Mouse (Mus musculus) frontal cortex, adult (tissue): ENCODE measurements around the gene Tgfb1.

ENCODE experiments used
- ATAC-seq: cut with Nextera tagmentation; 2 replicates; pipeline ENCODE4 v1.9.2; 2017; ENCODE audit warnings: mild to moderate bottlenecking, moderate library complexity, mixed read lengths; ENCODE audit not compliant: low TSS enrichment

Gene Tgfb1

DNA sequence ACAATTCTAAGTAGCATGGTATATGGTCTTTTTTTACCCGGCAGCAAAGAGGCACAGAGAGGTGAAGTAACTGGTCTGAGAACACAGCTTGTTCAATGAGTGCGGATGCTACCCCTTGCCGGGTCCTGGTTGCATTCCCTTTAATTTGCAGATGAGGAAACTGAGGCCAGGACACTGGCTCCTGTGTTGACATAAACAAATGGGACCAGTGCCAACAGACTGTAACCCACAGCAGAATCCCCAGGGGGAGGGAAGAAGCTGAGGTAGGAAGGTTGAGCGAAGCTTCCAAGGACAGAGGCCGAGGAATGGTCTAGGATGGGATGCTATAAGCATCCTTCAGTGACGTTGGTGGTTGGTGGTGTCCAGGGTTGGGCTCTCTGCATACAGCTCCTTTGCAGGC is 11.4 kb upstream of the Tgfb1 start:
- no peak for ATAC-seq

DNA sequence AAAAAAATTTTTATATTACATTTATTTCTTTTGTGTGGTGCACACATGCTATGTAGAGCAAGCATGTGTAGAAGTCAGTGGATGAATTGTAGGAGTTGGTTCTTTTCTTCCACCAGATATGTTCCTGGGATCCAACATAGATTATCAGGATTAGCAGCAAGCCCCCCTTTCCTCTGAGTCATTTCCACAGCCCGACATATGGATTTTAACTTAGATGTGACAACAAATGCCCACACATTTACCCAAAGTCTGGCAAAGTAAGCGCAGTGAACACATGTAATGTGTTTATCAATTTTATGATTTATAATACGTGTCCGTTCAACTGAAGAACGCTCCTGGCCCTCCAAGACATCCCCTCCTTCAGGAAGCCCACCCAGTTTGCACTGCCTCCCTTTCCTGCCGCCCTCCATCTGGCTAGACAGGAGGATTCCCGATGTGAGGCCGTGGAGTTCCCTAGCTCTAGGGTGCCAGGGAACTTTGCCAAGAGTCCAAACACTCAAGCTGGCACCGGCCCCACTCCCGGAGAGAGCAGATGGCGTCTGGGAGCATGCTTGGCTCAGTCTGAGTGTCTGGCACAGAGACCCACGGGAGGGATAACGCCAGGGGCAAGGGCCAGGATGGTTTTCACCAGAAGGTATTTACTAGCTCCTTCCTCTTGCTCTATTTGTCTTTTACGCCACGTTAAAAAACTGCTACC is 10.6 kb upstream of the Tgfb1 start:
- ATAC-seq, result peak; percentile 42

DNA sequence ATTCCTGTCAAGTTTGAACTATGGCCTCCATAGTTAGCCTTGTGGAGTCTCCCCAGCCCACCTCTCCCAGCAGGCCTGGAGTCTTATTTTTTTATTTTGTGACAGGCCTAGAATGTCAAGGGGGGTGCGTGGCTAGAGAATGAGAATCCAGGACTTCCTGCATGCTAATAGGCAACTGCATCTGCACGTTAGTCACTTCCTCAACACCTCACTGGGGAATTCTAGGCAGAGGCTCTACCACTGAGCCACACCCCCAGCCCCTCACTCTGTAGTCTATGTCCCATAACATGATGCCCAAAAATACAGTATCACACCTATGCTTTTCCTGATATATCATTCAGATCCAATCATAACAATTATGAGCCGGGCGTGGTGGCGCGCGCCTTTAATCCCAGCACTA is 9.8 kb upstream of the Tgfb1 start:
- ATAC-seq, result no peak

DNA sequence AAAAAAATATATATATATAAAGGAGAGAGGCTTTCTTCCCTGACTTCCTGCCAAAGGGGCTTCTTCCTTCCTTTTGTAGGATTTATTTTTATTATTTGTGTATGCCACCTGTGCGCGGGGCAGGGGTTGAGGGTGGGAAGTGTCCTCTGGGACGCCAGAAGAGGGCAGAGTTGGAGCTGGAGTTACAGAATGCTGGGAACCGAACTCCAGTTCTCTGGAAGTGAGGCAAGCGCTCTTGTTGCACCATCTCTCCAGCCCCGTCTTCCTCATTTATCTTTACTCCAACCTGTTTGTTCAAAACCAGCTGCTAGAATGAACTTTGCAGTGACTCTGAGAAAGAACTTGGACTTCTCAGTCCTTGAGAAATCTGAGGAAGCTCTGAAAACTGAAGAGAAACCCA is 6.8 kb upstream of the Tgfb1 start:
- ATAC-seq, result no peak

DNA sequence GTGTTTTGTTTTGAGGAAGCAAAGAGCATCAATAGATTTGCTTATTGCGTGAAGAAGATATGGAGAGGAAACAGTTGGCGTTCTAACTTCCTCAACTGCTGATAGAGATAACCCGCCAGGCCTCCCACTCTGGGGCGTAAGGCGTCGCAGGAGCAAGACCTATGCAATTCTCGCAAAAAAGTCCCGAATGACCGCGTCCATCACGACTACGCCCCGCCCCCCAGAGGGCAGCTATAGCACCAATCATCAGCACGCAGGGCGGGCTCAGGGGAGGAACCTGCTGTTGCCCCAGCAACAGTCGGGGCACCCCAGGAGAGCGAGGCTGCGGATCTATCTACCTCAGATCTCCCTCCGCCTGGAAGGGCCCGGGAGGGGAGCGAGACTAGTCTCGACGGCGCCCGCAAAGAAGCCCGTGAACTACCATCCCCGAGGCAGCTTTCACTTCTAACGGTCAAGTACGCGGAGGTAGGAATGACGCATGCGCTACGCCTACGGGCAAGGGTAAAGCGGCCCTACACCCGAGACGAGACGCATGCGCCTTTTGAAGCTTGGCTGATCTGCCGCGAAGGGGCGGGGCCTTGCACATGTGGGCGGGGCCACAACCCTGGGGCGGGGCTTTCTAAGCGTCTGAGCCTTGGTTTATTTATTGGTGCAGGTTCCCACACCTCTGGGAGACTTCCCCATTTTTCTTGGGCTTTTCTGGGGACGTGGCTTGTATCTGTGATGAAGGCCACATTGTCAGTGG is 6.1 kb upstream of the Tgfb1 start, which contains the start of gene B9d2:
Gene B9d2 (plus strand): TSS at position 267 of the 745 bp plus-strand sequence.
- peak; percentile 94 for ATAC-seq

DNA sequence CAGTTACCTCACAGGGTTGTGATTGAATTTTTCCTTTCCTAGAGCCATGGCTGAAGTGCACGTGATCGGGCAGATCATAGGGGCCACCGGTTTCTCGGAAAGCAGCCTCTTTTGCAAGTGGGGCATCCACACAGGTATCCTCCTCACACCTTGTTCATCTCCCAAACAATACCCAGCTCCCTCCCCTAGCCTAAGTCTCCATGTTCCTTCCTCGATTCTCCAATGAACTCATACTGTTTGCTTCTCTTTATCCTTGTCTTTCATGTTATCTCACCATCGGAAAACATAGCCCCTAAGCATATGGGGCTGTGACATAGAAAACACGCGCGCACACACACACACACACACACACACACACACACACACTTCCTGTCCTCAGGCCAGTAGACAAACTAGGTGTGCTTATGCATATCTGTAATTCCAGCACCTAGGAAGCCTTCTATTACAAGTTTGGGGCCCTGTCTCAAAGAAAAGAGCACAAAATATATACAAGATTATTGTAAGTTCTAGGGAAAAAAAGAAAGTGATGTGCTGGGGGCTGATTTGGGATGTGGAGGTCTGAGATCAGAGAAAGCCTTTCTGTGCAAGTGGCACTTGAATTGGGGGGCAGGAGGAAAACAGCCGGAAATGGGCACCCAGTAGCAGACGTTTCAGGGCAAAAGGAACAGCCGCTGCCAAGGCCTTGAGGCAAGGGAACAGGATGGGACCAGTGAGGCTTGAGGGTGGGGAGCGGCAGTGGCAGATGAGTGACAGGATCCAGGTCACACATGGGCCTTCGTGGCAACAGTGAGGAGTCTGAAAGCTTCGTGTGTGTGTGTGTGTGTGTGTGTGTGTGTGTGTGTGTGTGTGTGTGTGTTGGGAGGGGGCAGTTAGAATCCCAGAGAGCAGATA is 5.2 kb upstream of the Tgfb1 start:
- ATAC-seq, result no peak

- no peak for ATAC-seq
Measured at GRCm38 (mm10) chr7:25683474-25684180, 3.2 kb upstream of the Tgfb1 start.

DNA sequence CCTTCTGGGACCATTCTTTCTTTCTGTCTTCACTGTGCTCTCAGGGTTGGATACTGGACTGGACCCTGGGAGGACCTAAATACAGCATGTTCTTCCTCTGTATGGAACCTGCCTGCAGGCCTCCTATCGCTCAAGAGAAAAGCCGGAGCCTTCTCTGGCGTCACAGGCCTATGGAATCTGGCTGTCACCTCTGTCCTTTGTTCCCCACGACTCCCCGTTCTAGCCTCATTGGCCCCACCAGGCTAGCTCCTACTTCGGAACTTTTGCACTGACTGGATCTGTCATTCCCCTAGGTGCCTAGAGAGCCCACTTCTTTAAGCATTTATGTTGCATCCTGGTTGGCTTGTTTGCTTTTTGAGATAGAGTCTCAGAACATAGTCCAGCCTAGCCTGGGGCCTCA is 2.1 kb upstream of the Tgfb1 start:
- ATAC-seq, result no peak

DNA sequence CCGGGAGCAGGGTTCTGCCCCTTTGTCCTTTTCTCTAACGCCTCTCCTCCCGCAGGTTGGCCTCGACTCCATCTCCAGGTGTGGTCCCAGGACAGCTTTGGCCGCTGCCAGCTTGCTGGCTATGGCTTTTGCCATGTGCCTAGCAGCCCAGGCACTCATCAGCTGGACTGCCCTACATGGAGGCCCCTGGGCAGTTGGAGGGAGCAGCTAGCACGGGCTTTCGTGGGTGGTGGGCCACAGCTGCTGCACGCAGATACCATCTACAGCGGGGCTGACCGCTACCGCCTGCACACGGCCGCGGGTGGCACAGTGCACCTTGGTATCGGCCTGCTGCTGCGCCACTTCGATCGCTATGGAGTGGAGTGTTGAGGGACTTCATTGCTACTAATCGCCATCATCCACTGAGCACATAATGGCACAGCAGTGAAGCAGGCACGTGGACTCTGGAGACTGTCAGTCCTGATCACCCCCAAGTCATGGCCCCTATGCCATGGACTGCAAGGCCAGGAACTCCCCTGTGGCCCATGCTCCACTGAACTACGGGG is 804 bp upstream of the Tgfb1 start:
- ATAC-seq, result no peak

DNA sequence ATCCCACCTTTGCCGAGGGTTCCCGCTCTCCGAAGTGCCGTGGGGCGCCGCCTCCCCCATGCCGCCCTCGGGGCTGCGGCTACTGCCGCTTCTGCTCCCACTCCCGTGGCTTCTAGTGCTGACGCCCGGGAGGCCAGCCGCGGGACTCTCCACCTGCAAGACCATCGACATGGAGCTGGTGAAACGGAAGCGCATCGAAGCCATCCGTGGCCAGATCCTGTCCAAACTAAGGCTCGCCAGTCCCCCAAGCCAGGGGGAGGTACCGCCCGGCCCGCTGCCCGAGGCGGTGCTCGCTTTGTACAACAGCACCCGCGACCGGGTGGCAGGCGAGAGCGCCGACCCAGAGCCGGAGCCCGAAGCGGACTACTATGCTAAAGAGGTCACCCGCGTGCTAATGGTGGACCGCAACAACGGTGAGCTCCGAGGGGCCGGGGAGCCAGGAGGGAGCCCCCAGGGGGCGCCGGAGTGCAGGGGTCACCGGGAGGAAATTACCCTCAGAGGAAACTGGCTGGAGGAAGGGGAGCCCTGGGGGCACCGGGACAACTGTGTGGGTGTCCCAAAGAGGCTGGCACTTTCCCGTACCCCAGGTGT is 1.1 kb downstream of the Tgfb1 start:
- no peak for ATAC-seq

- ATAC-seq, result peak; percentile 27
Measured at GRCm38 (mm10) chr7:25688810-25689586, 2.2 kb downstream of the Tgfb1 start.

- ATAC-seq, result no peak
Measured at GRCm38 (mm10) chr7:25689603-25690021, 2.8 kb downstream of the Tgfb1 start.

- no peak for ATAC-seq
Measured at GRCm38 (mm10) chr7:25690051-25690450, 3.2 kb downstream of the Tgfb1 start.

DNA sequence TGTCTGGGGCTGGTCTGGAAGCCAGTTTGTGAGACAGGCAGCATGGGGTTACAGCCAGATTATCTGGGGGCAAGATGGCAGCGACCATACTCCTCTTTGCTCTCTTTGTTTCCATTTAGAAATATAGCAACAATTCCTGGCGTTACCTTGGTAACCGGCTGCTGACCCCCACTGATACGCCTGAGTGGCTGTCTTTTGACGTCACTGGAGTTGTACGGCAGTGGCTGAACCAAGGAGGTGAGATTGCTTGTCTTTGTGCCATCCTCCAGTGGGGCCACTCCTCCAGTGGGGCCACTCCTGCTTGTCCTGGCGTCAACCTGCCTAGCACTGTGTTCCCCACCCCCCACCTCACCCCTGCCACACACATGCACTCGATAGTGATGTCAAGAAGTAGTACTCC is 7.3 kb downstream of the Tgfb1 start:
- ATAC-seq, result no peak

- no peak for ATAC-seq
Measured at GRCm38 (mm10) chr7:25699851-25700250, 13.0 kb downstream of the Tgfb1 start.

DNA sequence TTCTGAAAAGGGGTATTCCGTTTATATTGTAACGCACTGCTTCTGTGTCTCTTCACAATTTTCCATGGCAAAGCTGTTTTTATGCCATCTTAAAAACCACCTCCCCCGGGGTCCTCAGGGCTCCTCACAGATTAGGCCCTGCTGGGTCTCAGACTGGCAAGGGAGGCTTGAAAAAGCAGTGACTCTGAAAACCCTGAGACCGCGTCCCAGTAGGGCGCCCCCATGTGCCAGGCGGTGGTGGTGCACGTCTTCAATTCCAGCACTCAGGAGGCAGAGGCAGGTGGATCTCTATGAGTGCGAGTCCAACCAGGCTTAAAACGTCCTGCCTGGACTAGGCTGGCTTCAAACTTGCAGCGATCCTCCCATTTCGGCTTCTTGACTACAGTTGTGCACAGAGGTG is 13.9 kb downstream of the Tgfb1 start:
- ATAC-seq, result no peak

- ATAC-seq, result no peak
Measured at GRCm38 (mm10) chr7:25702350-25702749, 15.5 kb downstream of the Tgfb1 start.

DNA sequence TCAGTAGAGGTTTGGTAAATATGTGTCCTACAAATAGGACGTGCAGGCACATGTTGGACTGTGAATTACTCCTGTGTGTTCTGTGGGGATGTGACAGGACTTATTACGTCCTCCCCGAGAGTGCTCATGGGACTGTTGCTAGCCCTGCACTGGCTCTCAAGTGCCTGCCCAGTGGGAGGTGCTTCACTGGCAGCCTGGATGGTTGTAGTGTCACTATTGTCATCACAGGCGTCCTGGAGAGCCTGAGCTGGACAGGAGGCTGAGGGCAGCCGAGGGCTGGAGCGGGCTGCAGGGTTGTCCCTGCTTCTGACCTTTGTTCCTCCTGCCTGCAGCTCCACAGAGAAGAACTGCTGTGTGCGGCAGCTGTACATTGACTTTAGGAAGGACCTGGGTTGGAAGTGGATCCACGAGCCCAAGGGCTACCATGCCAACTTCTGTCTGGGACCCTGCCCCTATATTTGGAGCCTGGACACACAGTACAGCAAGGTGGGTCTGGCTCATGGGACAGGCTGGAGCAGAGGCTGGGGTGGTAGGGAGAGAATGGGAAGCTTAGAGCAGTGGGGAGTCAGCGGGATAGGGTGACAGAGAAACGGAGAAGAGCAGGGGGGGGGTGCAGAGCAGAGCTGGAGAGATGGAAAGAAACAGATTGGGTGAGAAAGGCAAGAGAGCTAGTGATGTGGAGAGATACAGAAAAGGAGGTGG is 17.1 kb downstream of the Tgfb1 start:
- ATAC-seq, result no peak; the same call in 1 of the 2 replicates

GRCm38 (mm10) chr7:25704716-25705364 is 18.0 kb downstream of the Tgfb1 start:
- no peak for ATAC-seq
